Mouse (Mus musculus): ENCODE results near the gene Dpp7. TPM values are rescaled to one million over a fixed set of nuclear protein-coding genes. Genes with fewer than 3 reads are reported as not detected.

Gene Dpp7
- total and polyA plus RNA-seq, 3 experiments, result 24.6 to 25.9 TPM; not detected in 1

GRCm38 (mm10) chr2:25402377-25402971 is 46.3 kb upstream of the Dpp7 start:
- no peaks in the 10 kb centered on the region for H3K4me1 ChIP-seq (ENCODE audit: control insufficient read depth in 1 of 2, insufficient read depth in 2 of 2, low read length in 2 of 2)
- no peaks in the 10 kb centered on the region for H3K79me2 ChIP-seq (ENCODE audit: control insufficient read depth, insufficient read depth, low read length, poor library complexity)
- H3K9ac ChIP-seq (ENCODE audit: control insufficient read depth, low read depth, low read length, poor library complexity, severe bottlenecking), result no peak overlapping the region
- peak; percentile 92 for DNase-seq (ENCODE audit: low read depth, low spot score)
- no peaks in the 10 kb centered on the region for H3K9me3 ChIP-seq (replicated peaks; ENCODE audit: insufficient read depth, low read length)
- H3K4me3 ChIP-seq (ENCODE audit: control insufficient read depth in 1 of 2, insufficient read depth in 1 of 2, low read depth in 2 of 2, low read length in 2 of 2), result no peak overlapping the region
- H3K27me3 ChIP-seq (ENCODE audit: control insufficient read depth in 1 of 2, insufficient read depth in 2 of 2, low read length in 2 of 2), result peaks cover 0 to 5% of the 10 kb centered on the region in 2 experiments; a peak in 1 of 4 replicates
- no peak for TF ChIP-seq ELF1 (IDR thresholded peaks at IDR 0.05; ENCODE audit: low read depth, low read length)
- peak; percentile 96 for TF ChIP-seq MXI1 (IDR thresholded peaks at IDR 0.05; ENCODE audit: low read depth, low read length)
- TF ChIP-seq MYC (IDR thresholded peaks at IDR 0.05; ENCODE audit: low read depth, low read length), result no peak
- peak; percentile 93 for TF ChIP-seq SMC3 (IDR thresholded peaks at IDR 0.05; ENCODE audit: low read depth, low read length)
- TF ChIP-seq E2F4 (IDR thresholded peaks at IDR 0.05; ENCODE audit: borderline replicate concordance, low read depth, low read length), result no peak
- TF ChIP-seq HCFC1 (IDR thresholded peaks at IDR 0.05; ENCODE audit: low read depth, low read length), result peak; percentile 53
- TF ChIP-seq MAZ (IDR thresholded peaks at IDR 0.05; ENCODE audit: low read depth, low read length), result 0 out of 2 replicates have a peak, but pooled peaks have one; percentile 38
- peak; percentile 99 for TF ChIP-seq SIN3A (IDR thresholded peaks at IDR 0.05; ENCODE audit: low read length)
- TF ChIP-seq NRF1 (IDR thresholded peaks at IDR 0.05; ENCODE audit: insufficient read depth, low read depth, low read length, poor library complexity, severe bottlenecking), result no peak
- no peak for TF ChIP-seq NELFE (IDR thresholded peaks at IDR 0.05; ENCODE audit: low read depth, low read length)
- TF ChIP-seq TCF12 (IDR thresholded peaks at IDR 0.05; ENCODE audit: low read depth, low read length), result no peak
- TF ChIP-seq USF2 (IDR thresholded peaks at IDR 0.05; ENCODE audit: borderline replicate concordance in 1 of 2, insufficient read depth in 1 of 2, low read depth in 1 of 2, low read length in 2 of 2), result no peak
- TF ChIP-seq JUND (IDR thresholded peaks at IDR 0.05; ENCODE audit: low read depth, low read length), result 0 out of 2 replicates have a peak, but pooled peaks have one; percentile 40
- TF ChIP-seq GATA1 (IDR thresholded peaks at IDR 0.05; ENCODE audit: low read depth, low read length), result no peak
- TF ChIP-seq MAX (IDR thresholded peaks at IDR 0.05; ENCODE audit: low read length), result peak; percentile 44
- peak; percentile 83 to 92 (median 88) for TF ChIP-seq CTCF (IDR thresholded peaks at IDR 0.05 in 2 of 3, conservative IDR thresholded peaks at IDR 0.05 in 1 of 3; ENCODE audit: control insufficient read depth in 1 of 3, insufficient read depth in 1 of 3, low read depth in 2 of 3, low read length in 3 of 3, poor library complexity in 1 of 3, severe bottlenecking in 1 of 3)
- TF ChIP-seq EP300 (IDR thresholded peaks at IDR 0.05; ENCODE audit: low read depth in 1 of 2, low read length in 2 of 2), result no peak
- TF ChIP-seq RAD21 (IDR thresholded peaks at IDR 0.05; ENCODE audit: low read depth, low read length), result peak; percentile 70
- TF ChIP-seq TBP (IDR thresholded peaks at IDR 0.05; ENCODE audit: low read depth, low read length), result peak; percentile 48; the same call in 1 of the 2 replicates
- no peak for TF ChIP-seq POLR2AphosphoS5 (IDR thresholded peaks at IDR 0.05; ENCODE audit: borderline replicate concordance, low read depth, low read length)
- TF ChIP-seq MYB (IDR thresholded peaks at IDR 0.05; ENCODE audit: low read depth, low read length), result 0 out of 2 replicates have a peak, but pooled peaks have one; percentile 35
- peak; percentile 74 for TF ChIP-seq ZC3H11A (IDR thresholded peaks at IDR 0.05; ENCODE audit: low read depth, low read length)
- H3K27ac ChIP-seq (ENCODE audit: control insufficient read depth, low read depth, low read length), result no peak overlapping the region
- no peaks in the 10 kb centered on the region for H3K36me3 ChIP-seq (ENCODE audit: control insufficient read depth in 1 of 2, insufficient read depth in 2 of 2, low read length in 2 of 2)
